Mouse (Mus musculus) MEL (cell line): ENCODE results near the gene Glt28d2. TPM values are rescaled to one million over a fixed set of nuclear protein-coding genes. Genes with fewer than 3 reads are reported as not detected.

Experiments
- DNase-seq: peaks from one replicate; pipeline ENCODE4 v3.0.0; 2011; ENCODE audit warnings: low read depth, low spot score
- H3K27ac ChIP-seq: 2 replicates; pipeline ENCODE4 v1.5.1; 2012; ENCODE audit warnings: low read depth, mild to moderate bottlenecking, control low read depth, low read length, moderate library complexity; ENCODE audit not compliant: control insufficient read depth
- H3K27me3 ChIP-seq, 2 experiments: fragments of 150-350 bp in 1 of 2; sonication (generic) in 1 of 2; 2 replicates each; pipeline ENCODE4 v1.6.1; 2012; ENCODE audit warnings: low read length in 2 of 2, mild to moderate bottlenecking in 2 of 2, improper control_type of control experiment in 1 of 2, moderate library complexity in 1 of 2; ENCODE audit not compliant: insufficient read depth in 2 of 2, control insufficient read depth in 1 of 2
- H3K36me3 ChIP-seq, 2 experiments: 2 replicates each; pipeline ENCODE4 v1.6.1; 2012 to 2014; ENCODE audit warnings: low read length in 2 of 2, improper control_type of control experiment in 1 of 2, inconsistent platforms in 1 of 2, mild to moderate bottlenecking in 1 of 2; ENCODE audit not compliant: insufficient read depth in 2 of 2, control insufficient read depth in 1 of 2
- H3K4me1 ChIP-seq, 2 experiments: fragments of 150-350 bp in 1 of 2; sonication (generic) in 1 of 2; 2 replicates each; pipeline ENCODE4 v1.6.1; 2012; ENCODE audit warnings: low read length in 2 of 2, improper control_type of control experiment in 1 of 2, mild to moderate bottlenecking in 1 of 2; ENCODE audit not compliant: insufficient read depth in 2 of 2, control insufficient read depth in 1 of 2
- H3K4me3 ChIP-seq, 2 experiments: fragments of 150-350 bp in 1 of 2; sonication (generic) in 1 of 2; 2 replicates each; pipeline ENCODE4 v1.5.1; 2012; ENCODE audit warnings: low read depth in 2 of 2, low read length in 2 of 2, mild to moderate bottlenecking in 2 of 2, moderate library complexity in 2 of 2, control low read depth in 1 of 2, improper control_type of control experiment in 1 of 2; ENCODE audit not compliant: control insufficient read depth in 1 of 2, insufficient read depth in 1 of 2
- H3K79me2 ChIP-seq: 2 replicates; pipeline ENCODE4 v1.6.1; 2012; ENCODE audit warnings: mild to moderate bottlenecking, low read length, moderate library complexity; ENCODE audit not compliant: control insufficient read depth, poor library complexity, insufficient read depth
- H3K9ac ChIP-seq: 2 replicates; pipeline ENCODE4 v1.6.1; 2012; ENCODE audit warnings: low read depth, mild to moderate bottlenecking, control low read depth, low read length, moderate library complexity; ENCODE audit not compliant: control insufficient read depth, poor library complexity, severe bottlenecking
- H3K9me3 ChIP-seq: fragments of 150-350 bp; sonication (generic); replicated peaks from 2 replicates; pipeline ENCODE4 v1.6.1; 2012; ENCODE audit warnings: mild to moderate bottlenecking, low read length, improper control_type of control experiment, moderate library complexity; ENCODE audit not compliant: insufficient read depth
- BHLHE40 ChIP-seq: IDR thresholded peaks from 2 replicates; pipeline ENCODE4 v1.6.1; 2012; ENCODE audit warnings: low read depth, mild to moderate bottlenecking, inconsistent platforms, low read length, improper control_type of control experiment, borderline replicate concordance
- CHD1 ChIP-seq: IDR thresholded peaks from 2 replicates; pipeline ENCODE4 v1.6.1; 2012; ENCODE audit warnings: low read depth, mild to moderate bottlenecking, inconsistent platforms, low read length, improper control_type of control experiment
- CTCF ChIP-seq, 3 experiments: IDR thresholded peaks in 2 of 3; conservative IDR thresholded peaks in 1 of 3; 2 replicates each; pipeline ENCODE4 v1.5.1; 2011 to 2012; ENCODE audit warnings: low read length in 3 of 3, low read depth in 2 of 3, mild to moderate bottlenecking in 2 of 3, improper control_type of control experiment in 1 of 3, inconsistent platforms in 1 of 3, mixed read lengths in 1 of 3, moderate library complexity in 1 of 3; ENCODE audit not compliant: control insufficient read depth in 1 of 3, insufficient read depth in 1 of 3, poor library complexity in 1 of 3, severe bottlenecking in 1 of 3
- E2F4 ChIP-seq: IDR thresholded peaks from 2 replicates; pipeline ENCODE4 v1.6.1; 2011; ENCODE audit warnings: low read depth, low read length, improper control_type of control experiment, borderline replicate concordance
- EP300 ChIP-seq, 2 experiments: IDR thresholded peaks; 2 replicates each; pipeline ENCODE4 v1.6.1; 2011; ENCODE audit warnings: improper control_type of control experiment in 2 of 2, low read length in 2 of 2, low read depth in 1 of 2, mild to moderate bottlenecking in 1 of 2
- ETS1 ChIP-seq: IDR thresholded peaks from 2 replicates; pipeline ENCODE4 v1.6.1; 2012; ENCODE audit warnings: low read depth, mild to moderate bottlenecking, inconsistent platforms, low read length, improper control_type of control experiment, moderate library complexity
- KAT2A ChIP-seq: conservative IDR thresholded peaks from 2 replicates; pipeline ENCODE4 v1.6.1; 2012; ENCODE audit warnings: low read depth, low read length, improper control_type of control experiment, inconsistent platforms
- MAFK ChIP-seq: IDR thresholded peaks from 2 replicates; pipeline ENCODE4 v1.6.1; 2011; ENCODE audit warnings: low read depth, mild to moderate bottlenecking, low read length, improper control_type of control experiment, borderline replicate concordance
- MAZ ChIP-seq: IDR thresholded peaks from 2 replicates; pipeline ENCODE4 v1.6.1; 2012; ENCODE audit warnings: low read depth, mild to moderate bottlenecking, inconsistent platforms, low read length, improper control_type of control experiment
- MXI1 ChIP-seq: IDR thresholded peaks from 2 replicates; pipeline ENCODE4 v1.6.1; 2011; ENCODE audit warnings: mild to moderate bottlenecking, low read depth, low read length, improper control_type of control experiment
- MYB ChIP-seq: IDR thresholded peaks from 2 replicates; pipeline ENCODE4 v1.6.1; 2011; ENCODE audit warnings: mild to moderate bottlenecking, low read depth, low read length, improper control_type of control experiment
- MYC ChIP-seq: IDR thresholded peaks from 2 replicates; pipeline ENCODE4 v1.6.1; 2011; ENCODE audit warnings: low read depth, mild to moderate bottlenecking, low read length, improper control_type of control experiment, moderate library complexity
- NELFE ChIP-seq: IDR thresholded peaks from 2 replicates; pipeline ENCODE4 v1.6.1; 2011; ENCODE audit warnings: low read depth, low read length, improper control_type of control experiment
- POLR2A ChIP-seq, 2 experiments: IDR thresholded peaks; 2 replicates each; pipeline ENCODE4 v1.6.1; 2011 to 2012; ENCODE audit warnings: low read length in 2 of 2, mild to moderate bottlenecking in 2 of 2, control low read depth in 1 of 2, improper control_type of control experiment in 1 of 2, low read depth in 1 of 2, moderate library complexity in 1 of 2; ENCODE audit not compliant: control insufficient read depth in 1 of 2, insufficient read depth in 1 of 2, poor library complexity in 1 of 2
- POLR2AphosphoS2 ChIP-seq: IDR thresholded peaks from 2 replicates; pipeline ENCODE4 v1.6.1; 2011; ENCODE audit warnings: low read length, improper control_type of control experiment
- UBTF ChIP-seq: IDR thresholded peaks from 2 replicates; pipeline ENCODE4 v1.6.1; 2012; ENCODE audit warnings: low read depth, mild to moderate bottlenecking, inconsistent platforms, low read length, improper control_type of control experiment, moderate library complexity, borderline replicate concordance; ENCODE audit not compliant: insufficient read depth
- USF1 ChIP-seq: IDR thresholded peaks from 2 replicates; pipeline ENCODE4 v1.6.1; 2014; ENCODE audit warnings: low read depth, mild to moderate bottlenecking, inconsistent platforms, low read length, improper control_type of control experiment, moderate library complexity
- USF2 ChIP-seq, 2 experiments: IDR thresholded peaks; 2 replicates each; pipeline ENCODE4 v1.6.1; 2011 to 2012; ENCODE audit warnings: improper control_type of control experiment in 2 of 2, low read length in 2 of 2, borderline replicate concordance in 1 of 2, inconsistent platforms in 1 of 2, low read depth in 1 of 2, mild to moderate bottlenecking in 1 of 2; ENCODE audit not compliant: insufficient read depth in 1 of 2
- ZC3H11A ChIP-seq: IDR thresholded peaks from 2 replicates; pipeline ENCODE4 v1.6.1; 2012; ENCODE audit warnings: low read depth, mild to moderate bottlenecking, inconsistent platforms, low read length, improper control_type of control experiment
- ZKSCAN1 ChIP-seq: IDR thresholded peaks from 2 replicates; pipeline ENCODE4 v1.6.1; 2012; ENCODE audit warnings: low read depth, mild to moderate bottlenecking, inconsistent platforms, low read length, improper control_type of control experiment, moderate library complexity
- polyA plus RNA-seq, 2 experiments: library from polyadenylated mRNA; stranded (reverse) in 1 of 2; unstranded in 1 of 2; fragments of >175 nt in 1 of 2; fragments of >200 nt in 1 of 2; gene quantifications; 2 replicates each; pipeline versions ENCODE4 v1.2.1 to v1.2.4; 2012; ENCODE audit warnings: low replicate concordance in 2 of 2, low read depth in 1 of 2; ENCODE audit not compliant: insufficient read length in 2 of 2, insufficient read depth in 1 of 2, missing spikeins in 1 of 2
- total RNA-seq: library from RNA; depleted of rRNA; stranded (reverse); fragments of 300-350 nt; gene quantifications from 2 replicates; pipeline ENCODE4 v1.2.3, GENCODE M21; 2012

The Glt28d2 gene
- total and polyA plus RNA-seq, 3 experiments = not detected

- Histone ChIP-seq H3K36me3 (no peaks in the 10 kb centered on the region), H3K9me3 (no peaks in the 10 kb centered on the region), H3K4me3 (peak overlapping the region; percentile 4 to 15; a peak in 2 of 4 replicates), H3K27ac (no peak overlapping the region), H3K79me2 (no peaks in the 10 kb centered on the region), H3K27me3 (no peaks in the 10 kb centered on the region), H3K9ac (no peak overlapping the region), H3K4me1 (no peaks in the 10 kb centered on the region)
- TF ChIP-seq ETS1 (no peak), KAT2A (no peak), MYC (no peak), BHLHE40 (no peak), MYB (no peak), POLR2A (IDR thresholded peaks at IDR 0.05; ENCODE audit: control insufficient read depth in 1 of 2, insufficient read depth in 1 of 2, low read depth in 1 of 2, low read length in 2 of 2, poor library complexity in 1 of 2) (no peak)
- no peak for DNase-seq
Observed at GRCm38 (mm10) chr3:85886636-85887238, 579 bp downstream of the Glt28d2 start.

- H3K4me1 ChIP-seq = no peaks in the 10 kb centered on the region
- no peak for DNase-seq
- no peak overlapping the region for H3K4me3 ChIP-seq
- TF ChIP-seq MAFK = no peak
- no peak for TF ChIP-seq EP300 (IDR thresholded peaks at IDR 0.05; ENCODE audit: low read depth in 1 of 2, low read length in 2 of 2)
- no peak for TF ChIP-seq CHD1
- TF ChIP-seq NELFE = no peak
- TF ChIP-seq UBTF = no peak
- no peak for TF ChIP-seq ZC3H11A
- no peak for TF ChIP-seq ZKSCAN1
- TF ChIP-seq MAZ = no peak
- no peak for TF ChIP-seq USF2 (IDR thresholded peaks at IDR 0.05; ENCODE audit: borderline replicate concordance in 1 of 2, insufficient read depth in 1 of 2, low read depth in 1 of 2, low read length in 2 of 2)
- no peak for TF ChIP-seq CTCF (IDR thresholded peaks at IDR 0.05 in 2 of 3, conservative IDR thresholded peaks at IDR 0.05 in 1 of 3; ENCODE audit: control insufficient read depth in 1 of 3, insufficient read depth in 1 of 3, low read depth in 2 of 3, low read length in 3 of 3, poor library complexity in 1 of 3, severe bottlenecking in 1 of 3)
- TF ChIP-seq POLR2A (IDR thresholded peaks at IDR 0.05; ENCODE audit: control insufficient read depth in 1 of 2, insufficient read depth in 1 of 2, low read depth in 1 of 2, low read length in 2 of 2, poor library complexity in 1 of 2) = no peak
- TF ChIP-seq USF1 = no peak
- TF ChIP-seq MXI1 = no peak
- no peak for TF ChIP-seq E2F4
- TF ChIP-seq POLR2AphosphoS2 = no peak
- no peaks in the 10 kb centered on the region for H3K27me3 ChIP-seq
- H3K79me2 ChIP-seq = no peaks in the 10 kb centered on the region
- no peaks in the 10 kb centered on the region for H3K9me3 ChIP-seq
- no peak overlapping the region for H3K9ac ChIP-seq
- no peaks in the 10 kb centered on the region for H3K36me3 ChIP-seq
- no peak overlapping the region for H3K27ac ChIP-seq
Observed at GRCm38 (mm10) chr3:85885906-85886305, 1.4 kb downstream of the Glt28d2 start.
